Mouse (Mus musculus) adrenal gland, adult (tissue): Measurements from ENCODE around the gene Ppp1r7.
"Not testable (repeated sequence)": the region's sequence is repeated elsewhere in the genome, so short reads cannot be mapped to it uniquely, and the experiment has no call there.

Experiments used
- DNase-seq, 2 experiments: peaks; one replicate each; pipeline ENCODE4 v3.0.0; 2022 to 2023; ENCODE audit warnings: low spot score in 1 of 2; ENCODE audit not compliant: inconsistent age in 2 of 2

Ppp1r7 gene

DNA sequence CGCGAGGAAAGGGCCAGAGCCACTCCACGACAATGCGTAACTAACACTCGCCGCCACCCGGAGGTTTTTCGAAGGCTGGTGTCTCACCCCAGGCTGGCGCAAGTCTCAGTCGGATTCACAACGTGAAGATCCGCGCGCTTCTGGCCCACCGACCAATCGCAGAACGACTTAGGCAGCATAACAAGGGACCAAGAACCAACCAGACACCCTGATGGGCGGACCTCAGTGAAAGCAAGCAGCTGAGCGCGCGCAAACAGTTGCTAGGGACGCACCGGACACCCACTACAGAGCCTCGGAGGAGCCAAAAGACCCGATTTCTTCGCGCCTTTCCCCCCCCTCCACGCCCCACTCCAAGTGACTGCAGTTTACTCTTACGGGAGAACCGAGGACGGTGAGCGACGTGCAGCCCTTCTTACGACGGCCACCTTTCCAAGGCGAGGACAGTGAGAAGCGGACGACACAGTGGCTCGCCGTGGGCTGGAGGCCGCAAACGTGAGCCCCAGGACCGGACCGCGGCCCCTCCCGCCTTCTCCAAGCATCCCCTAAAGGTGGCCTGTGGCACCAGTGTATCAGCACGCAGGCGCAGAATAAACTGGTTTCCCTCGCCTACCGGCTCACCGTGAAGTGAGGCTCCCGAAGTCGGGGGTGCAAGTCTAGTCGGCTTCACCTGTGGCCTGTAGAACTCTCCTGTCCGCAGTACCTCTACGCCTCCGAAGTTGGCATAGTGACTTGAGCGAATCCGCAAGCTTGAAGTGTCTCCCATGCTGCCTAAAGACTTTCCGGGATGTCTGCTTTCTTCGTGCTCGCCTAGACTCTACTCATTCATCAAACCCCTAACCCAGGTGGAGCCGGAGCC lies at the start of gene Ppp1r7, which contains the start of gene Pask:
TSS of gene Ppp1r7 (plus strand) at position 207 of the 856 bp plus-strand sequence.
TSS of gene Pask (minus strand) at position 835 of the 856 bp plus-strand sequence.
- peak; percentile 95 to 98 for DNase-seq

DNA sequence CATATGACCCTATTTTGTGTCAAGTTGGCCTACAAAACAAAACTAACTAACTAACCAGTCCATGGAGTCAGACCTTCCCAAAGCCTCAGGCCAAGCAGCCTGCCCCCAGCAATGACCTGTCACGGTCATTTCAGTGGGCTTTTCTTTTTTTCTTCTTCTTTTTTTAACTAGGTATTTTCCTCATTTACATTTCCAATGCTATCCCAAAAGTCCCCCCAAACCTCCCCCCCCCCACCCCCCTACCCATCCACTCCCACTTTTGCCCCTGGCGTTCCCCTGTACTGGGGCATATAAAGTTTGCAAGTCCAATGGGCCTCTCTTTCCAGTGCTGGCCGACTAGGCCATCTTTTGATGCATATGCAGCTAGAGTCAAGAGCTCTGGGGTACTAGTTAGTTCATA lies 48.2 kb upstream of the Ppp1r7 start:
- DNase-seq: not testable (repeated sequence)

DNA sequence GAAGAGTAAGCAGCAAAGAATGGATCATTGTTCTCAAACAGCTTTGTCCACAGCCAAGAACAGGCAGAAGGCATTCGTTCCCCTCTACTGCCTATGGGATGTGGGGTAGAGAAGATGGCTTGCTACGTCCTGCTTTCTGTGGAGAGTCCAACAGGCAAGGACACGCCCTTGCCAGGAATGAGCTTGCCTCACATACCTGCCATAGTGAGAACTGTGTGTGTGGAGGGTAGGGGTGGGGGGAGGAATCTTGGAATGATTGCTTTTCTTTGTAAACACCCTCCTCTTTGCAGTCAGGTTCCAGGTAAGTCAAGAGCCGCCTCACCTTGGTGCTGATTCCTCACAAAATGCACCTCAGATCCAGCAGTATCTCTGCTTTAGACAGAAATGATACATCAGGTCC lies 42.9 kb upstream of the Ppp1r7 start:
- DNase-seq: no peak

DNA sequence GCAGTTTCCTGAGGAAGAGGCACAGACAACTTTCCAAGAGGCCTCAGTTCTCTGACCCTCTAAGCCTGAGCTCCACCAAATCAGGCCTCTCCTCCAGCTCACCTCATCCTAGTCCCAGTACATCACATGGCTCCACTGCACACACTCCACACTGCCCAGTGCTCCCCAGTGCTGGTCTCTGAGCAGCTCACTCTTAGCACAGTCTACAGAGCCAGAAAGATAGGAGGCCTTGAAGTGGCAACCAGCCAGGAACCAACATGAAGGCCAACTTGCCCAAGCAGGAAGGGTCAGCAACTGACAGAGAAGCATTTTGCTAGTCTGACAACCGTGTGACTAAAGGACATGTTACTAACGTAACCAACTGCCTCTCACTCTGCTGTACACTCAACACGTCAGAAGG lies 42.1 kb upstream of the Ppp1r7 start:
- DNase-seq: peak; percentile 74 to 91

DNA sequence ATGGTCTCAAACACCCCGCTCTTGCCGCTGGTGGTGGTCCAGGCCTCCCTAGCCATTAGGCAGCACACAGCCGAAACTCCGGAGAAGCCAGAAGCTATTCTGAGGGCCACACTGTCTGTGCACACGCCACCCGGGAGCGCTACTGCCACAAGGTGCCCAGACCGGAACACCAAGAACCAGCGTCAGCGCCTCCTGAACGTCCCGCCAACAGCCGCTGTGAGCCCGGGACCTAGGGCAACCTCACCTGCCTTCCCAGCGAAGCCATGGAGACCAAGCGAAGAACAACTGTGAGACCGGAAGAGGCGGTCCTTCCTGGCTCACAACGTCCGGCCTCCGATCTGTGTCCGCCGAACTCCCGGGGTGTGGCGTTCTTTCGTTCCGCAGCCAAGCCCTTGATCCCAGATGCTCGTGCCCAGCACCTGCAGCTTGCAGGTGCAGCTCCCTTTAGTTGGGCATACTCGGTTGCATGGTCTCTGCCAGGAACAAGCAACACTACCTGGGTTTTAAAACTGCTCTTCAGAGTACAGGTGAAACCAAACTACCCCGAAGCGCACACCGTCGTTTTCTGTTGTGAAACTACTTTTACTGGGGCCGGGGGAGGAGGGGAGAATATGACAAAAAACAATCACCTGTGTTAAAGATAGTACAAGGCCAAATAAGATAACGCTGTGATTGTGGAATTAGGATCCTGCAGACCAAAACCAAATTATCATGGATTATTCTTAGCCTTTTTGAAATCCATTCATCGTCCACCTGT lies 36.9 kb upstream of the Ppp1r7 start, which contains the start of gene Mterf4:
TSS of gene Mterf4 (minus strand) at position 335 of the 757 bp plus-strand sequence.
- peak; percentile 84 to 94 for DNase-seq

DNA sequence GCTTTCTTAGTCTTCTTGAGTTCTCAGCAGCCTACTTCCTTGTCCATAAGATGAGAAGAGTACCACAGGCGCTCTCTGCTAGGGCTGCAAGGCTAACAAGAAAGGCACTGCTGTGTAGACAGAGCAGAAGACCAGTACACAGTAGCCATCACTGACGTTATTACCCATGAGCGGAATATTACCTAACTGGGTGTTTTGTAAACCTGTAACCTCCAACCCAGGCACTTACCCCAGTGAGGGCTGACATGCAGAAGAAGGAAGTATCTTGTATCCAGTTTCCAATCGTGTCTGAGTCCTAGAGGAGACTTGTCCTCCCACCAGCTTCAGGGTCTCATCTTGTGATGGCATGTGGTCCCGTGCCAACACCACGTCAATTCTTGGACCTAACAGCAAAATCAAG lies 18.7 kb upstream of the Ppp1r7 start:
- no peak for DNase-seq

DNA sequence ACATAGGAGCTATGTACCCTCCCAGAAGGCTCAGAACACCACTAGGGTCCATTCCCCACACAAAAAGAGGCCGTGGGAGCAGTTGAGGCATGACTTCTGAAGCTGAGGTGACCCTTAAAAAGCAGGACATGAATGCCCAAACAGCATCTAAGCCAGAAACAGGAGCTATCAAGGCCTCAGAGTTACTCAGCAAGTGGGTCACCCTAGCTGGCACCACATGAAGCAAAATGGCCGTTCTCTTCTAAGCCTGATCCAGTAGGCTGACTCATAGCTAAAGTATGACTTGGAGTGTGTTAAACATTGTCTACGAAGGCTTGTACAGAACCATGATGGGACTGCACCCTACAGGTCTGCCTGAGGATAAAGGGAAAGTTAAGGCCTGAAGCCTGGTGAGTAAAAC lies 16.2 kb upstream of the Ppp1r7 start:
- DNase-seq: peak; percentile 42 to 73

DNA sequence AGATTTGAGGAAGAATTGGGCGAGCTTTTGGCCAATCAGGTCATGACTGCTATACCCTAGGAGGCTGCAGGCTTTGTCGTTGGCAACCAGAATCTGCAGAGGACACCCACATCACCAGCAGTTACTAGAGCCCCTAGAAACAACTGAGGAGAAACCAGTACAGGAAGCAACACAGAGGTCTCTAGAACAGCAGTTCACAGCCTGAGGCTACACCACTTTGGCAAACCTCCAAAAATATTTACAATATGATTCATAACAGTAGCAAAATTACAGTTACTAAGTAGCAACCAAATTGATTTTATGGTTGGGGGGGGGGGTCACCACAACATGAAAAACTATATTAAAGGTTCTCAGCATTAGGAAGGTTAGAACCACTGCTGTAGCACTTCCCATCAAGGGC lies 8.0 kb upstream of the Ppp1r7 start:
- DNase-seq: peak in 1 of 2 experiments; percentile 49

DNA sequence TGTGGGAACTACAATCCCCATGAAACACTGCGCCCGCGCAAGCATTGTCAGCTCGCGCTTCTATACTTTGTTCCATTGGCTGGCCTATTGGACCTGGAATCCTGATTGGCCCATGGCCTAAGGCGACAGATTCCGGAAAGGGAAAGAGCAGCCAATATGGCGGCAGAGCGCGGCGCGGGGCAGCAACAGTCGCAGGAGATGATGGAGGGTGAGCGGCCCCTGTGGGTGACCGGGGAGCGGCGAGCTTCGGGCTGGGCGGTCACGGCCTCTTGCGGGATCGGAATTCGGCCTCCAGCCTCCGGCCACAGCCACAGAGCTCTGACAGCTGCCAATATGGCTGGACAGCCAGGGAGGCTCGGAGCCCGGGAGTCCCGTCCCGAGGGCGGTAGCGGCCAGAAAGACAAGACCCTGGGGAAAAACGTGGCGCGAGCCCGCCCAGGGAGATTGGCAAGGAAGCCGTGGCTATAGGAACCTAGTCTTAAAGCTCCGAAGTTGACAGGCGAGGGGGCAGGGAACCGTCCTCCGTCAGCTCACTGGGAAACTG lies 922 bp downstream of the Ppp1r7 start:
- peak; percentile 94 to 98 for DNase-seq

DNA sequence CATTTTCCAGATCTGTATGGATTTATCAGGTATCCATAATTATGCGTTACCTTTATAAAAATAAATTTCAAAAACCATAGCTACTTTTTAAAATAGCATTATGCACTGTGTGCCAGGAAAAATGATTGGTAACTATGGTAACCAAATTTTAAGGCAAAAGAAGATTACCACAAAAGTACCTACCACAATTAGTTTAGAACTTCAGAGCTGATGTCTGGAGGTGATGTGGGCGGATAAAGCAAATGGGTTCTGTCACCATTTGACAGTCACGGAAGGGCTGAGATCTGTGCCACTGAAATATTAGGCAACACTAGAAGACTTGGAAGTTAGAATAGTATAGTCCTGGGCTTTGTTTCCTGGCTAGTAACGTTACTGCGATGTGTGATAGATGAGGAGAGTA lies 4.5 kb downstream of the Ppp1r7 start:
- DNase-seq: no peak

DNA sequence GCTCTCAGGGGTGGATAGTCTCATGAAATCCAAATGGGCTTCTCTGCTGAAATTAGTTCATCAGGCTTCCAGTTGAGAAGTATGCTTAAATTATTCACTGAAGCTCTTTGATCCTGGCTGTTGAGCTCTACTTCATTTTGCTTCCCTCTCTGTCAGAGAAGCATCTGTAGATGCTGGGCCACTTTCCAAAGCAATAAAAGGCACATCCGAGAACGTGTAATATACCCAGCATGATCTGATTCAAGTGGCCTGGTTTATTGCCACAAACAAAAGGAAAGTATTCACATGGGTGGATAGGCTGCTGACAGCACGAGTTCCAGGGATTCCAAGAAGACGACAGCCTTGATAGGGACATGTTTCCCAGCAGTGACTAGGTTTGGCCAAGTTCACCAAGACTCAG lies 7.0 kb downstream of the Ppp1r7 start:
- no peak for DNase-seq

DNA sequence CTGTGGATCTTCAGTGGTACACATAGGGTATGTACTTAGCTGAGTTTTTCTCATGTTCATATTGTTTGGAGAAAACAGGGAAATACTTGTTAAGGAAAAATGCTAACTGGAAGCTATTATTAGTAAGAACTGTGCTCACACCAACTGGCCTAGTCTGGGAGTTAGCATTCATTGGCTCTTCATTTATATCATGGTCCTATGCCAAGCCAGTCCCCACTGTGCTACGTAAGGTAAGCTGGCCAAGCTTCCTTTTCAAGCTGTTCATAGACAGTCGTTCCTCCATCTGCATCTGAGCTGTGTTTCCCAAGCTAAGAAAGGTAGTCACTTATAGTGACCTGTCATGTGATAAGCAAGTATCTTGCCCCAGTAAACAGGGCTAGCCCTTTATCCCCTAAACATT lies 10.1 kb downstream of the Ppp1r7 start:
- DNase-seq: no peak

DNA sequence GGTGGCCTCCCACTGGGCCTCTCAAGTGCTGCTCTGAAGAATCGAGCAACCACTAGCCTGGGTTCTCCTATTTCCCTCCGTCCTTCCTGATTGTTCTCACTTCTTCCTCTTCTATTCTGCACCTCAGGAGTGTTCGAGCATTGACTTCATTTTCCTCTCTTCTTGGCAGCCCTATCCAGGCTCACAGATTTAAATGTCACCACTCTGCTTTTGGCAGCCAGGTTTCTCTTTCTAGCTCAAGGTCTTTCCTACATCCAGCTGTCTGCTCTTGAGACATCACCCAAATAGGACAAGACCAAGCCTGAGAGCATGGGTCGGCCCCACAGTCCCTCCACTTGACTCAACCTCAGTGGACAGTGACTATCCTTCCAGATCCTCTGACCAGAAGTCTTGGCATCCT lies 20.0 kb downstream of the Ppp1r7 start:
- peak; percentile 26 to 75 for DNase-seq

DNA sequence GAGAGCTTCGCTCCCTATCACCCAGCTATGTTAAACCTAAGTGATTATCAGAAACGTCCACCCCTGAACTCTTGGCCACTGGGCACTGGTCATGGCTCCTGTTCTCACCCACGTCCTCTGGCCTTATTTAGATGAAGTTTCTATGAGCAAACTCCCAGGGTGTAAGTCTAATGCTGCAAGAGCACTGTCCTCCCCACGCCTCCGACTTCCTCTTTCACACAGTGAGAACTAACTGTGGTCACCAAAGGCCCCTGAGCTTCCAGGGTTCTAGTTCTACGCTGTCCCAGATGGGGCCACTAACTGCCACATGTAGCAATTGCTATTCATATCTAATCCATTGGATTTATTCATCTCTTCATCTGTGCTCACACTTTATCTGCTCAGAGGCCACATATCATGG lies 23.0 kb downstream of the Ppp1r7 start:
- no peak for DNase-seq

DNA sequence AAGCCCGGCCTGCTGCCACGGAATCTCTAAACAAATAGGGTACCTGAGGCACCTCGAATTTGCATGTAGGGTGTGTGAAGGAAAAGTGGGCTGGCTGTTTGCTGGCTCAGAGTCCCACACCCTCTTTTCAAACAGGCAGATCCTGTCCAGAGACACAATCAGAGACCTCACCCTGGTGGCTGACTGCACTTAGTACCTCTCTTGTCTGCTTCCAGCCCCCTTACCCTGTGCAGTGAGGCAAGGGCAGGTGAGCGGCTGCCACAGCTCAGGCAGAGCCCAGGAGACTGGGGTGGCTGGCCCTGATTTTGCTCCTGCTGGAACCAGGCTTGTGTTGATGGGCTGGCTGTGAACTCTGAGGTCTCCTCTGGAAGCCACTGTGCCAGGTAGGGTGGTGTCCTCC lies 31.0 kb downstream of the Ppp1r7 start, which contains the start of gene Ano7:
TSS of gene Ano7 (plus strand) at position 266 of the 400 bp plus-strand sequence.
- no peak for DNase-seq

DNA sequence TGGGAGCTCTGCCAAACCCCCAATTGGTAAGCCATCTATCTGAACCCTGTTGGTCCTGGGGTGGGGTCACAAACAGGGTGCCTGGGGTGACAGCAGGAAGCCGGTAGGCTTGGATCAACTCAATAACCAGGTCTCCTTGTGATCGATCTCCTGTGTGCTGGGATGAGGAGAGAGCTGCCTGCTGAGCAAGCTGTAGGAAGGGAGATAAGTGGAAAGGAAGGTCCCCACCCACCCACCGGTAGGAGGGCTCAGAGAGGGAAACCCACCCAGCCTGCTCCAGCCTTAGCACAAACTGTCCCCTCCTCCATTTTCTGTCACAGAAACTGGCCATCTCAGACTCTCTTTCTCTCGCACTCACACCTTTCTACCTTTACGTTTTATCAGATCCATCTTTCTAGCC lies 34.7 kb downstream of the Ppp1r7 start:
- no peak for DNase-seq

DNA sequence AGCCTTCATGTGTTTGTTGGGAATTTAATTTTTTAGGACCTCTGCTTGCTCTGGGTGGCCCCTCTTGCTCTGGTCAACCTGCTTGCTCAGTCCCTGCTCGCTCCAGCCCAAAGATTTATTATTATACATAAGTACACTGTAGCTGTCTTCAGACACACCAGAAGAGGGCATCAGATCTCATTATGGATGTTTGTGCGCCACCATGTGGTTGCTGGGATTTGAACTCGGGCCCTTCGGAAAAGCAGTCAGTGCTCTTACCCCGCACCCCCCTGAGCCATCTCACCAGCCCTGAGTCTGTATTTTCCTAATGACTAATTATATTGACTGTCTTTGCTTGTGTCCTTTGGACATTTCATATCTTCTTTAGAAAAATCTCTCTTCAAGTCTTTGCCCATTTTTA lies 36.5 kb downstream of the Ppp1r7 start:
- no peak for DNase-seq

DNA sequence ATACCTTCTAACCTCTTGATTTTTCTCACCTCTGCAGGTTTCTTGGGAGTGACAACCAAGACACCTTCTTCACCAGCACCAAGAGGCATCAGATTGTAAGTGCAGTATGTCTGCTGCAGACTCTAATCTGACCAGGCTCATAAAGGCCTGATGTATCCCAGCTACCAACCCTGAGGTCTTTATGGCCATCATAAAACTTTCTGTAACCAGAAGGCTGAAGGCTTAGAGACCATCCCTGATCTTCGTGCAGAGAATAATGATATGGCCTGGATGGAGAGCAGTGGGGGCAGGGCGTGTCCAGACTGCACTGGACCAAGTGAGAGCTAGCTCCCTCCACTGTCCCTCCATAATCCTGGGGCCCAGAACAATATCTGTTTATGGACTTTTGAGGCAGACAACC lies 44.5 kb downstream of the Ppp1r7 start:
- no peak for DNase-seq

DNA sequence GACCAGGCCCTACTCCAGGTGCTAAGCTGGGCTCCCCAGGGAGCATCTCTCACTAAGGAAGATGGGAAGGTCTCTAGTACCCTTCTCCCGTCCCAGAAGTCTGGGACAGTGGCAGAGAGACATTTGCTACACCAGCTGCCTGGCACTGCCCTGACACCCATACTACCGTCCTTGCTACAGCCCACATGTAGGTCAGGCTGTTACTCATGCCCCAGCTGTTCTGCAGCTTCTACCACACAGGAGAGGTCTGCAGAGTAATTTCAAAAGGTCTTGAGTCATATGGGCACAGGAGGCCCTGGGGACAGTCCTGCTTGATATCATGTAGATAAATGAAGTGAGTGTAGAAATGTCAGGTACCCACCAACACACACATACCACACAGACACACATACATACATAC lies 46.3 kb downstream of the Ppp1r7 start:
- DNase-seq: peak; percentile 33 to 71

DNA sequence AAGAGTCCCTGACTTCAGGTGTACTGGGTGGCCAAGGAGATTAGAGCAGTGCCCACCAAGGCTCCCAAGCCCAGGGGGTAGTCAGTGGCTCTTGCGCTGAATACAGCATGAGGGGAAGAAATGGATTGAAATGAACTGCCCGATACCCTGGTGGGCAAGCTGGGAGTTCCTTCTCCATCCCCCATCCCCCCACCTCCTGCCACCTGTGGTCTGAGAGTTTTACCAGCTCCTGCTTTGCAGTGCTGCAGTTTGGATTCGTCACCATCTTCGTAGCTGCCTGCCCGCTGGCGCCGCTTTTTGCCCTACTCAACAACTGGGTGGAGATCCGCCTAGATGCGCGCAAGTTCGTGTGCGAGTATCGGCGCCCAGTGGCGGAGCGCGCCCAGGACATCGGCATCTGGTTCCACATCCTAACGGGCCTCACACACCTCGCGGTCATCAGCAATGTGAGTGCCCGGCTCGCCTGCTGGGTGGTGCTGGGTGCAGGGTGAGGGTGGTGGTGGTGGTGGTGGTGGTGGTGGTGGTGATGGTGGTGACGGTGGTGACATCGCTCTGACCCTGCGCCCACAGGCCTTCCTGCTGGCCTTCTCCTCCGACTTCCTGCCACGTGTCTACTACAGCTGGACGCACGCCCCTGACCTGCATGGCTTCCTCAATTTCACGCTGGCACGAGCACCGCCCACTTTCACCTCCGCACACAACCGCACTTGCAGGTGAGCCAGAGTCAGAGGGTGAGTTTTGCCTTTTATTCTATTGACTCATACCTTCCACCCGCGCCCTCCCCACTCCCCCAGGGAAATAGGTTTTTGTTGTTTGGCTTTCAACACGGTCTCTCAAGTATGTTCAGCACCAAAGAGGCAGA lies 58.8 kb downstream of the Ppp1r7 start:
- DNase-seq: peak in 1 of 2 experiments; percentile 36

DNA sequence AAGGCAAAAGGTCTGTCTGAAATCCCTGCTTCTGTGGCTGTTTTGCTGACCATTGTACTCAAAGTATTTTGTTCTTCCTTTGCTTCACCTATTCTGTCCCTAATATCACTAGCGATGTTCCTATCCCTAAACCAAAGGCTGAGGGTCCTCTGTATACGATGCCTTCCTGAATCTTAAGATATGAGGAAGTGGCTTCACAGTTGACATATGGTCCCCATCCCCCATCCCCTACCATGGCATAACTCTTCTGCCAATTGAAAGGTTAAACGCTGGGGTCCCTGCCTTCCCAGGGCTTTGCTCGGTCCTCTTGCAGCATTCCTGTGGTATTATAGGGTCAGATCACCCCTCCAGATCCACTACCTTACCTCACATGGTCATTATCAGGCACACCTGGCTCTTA lies 60.7 kb downstream of the Ppp1r7 start:
- no peak for DNase-seq
